Mouse (Mus musculus): ENCODE results near the gene Bloc1s4.
"Not testable (repeated sequence)": the region's sequence is repeated elsewhere in the genome, so short reads cannot be mapped to it uniquely, and the experiment has no call there.

The Bloc1s4 gene

DNA sequence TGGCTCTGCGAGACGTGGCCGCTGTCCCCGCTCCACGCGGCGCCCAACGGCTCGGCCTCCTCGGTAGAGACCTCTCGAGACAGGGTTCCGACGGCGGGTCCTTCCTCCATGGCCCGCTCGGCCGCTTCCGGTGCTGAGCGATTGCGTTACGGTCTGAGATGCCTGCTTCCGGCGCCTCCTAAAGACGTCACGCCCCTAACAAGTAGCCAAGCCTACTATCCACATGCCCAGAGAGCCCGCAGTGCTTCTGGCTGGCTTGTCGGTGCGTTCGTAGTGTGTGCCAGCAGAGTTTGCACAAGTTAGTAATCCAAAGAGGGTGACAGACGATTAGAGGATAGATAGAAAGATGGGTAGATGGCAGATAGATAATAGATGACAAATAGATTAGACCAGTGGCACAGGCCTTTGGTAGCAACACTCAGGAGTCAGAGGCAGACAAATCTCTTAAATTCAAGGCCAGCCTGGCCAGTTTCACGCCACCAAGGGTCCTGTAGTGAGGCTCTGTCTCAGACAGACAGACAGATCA lies at the start of gene Bloc1s4:
TSS of gene Bloc1s4 (minus strand) at position 115 of the 526 bp plus-strand sequence.
- in situ Hi-C loops (cut with MboI, MseI): loop anchor here (10.0 kb wide), 1 partner anchor 1914 kb away; no protein-coding TSS in a partner anchor

DNA sequence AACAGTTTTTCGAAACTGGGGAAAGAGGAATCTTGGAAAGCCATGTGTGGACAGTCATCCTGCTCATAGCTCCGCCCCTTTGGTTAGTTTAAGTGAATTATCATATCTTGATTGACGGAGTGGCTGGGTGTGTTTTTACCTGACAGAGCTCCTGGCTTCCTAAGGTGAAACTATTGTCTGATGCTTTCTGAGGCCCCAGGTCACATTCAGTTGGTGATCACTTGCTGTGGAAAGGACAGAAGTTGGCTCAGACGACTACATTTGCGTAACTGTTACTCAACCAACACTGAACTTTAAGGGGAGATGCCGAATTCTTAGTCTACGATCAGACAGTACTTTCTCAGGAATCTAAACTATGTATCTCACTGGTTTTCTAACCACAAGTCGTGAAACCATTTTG lies 48.8 kb upstream of the Bloc1s4 start:
- in situ Hi-C loops (cut with MboI, MseI): no loop called here

- in situ Hi-C loops (cut with MboI, MseI): not testable (repeated sequence)
Observed at GRCm38 (mm10) chr5:36796296-36797014, 48.0 kb upstream of the Bloc1s4 start, which contains the start of gene Mrfap1. Gene Mrfap1, minus strand, starts transcription at chr5:36796772.

- in situ Hi-C loops (cut with MboI, MseI): not testable (repeated sequence)
Observed at GRCm38 (mm10) chr5:36795647-36796295, 47.3 kb upstream of the Bloc1s4 start.

DNA sequence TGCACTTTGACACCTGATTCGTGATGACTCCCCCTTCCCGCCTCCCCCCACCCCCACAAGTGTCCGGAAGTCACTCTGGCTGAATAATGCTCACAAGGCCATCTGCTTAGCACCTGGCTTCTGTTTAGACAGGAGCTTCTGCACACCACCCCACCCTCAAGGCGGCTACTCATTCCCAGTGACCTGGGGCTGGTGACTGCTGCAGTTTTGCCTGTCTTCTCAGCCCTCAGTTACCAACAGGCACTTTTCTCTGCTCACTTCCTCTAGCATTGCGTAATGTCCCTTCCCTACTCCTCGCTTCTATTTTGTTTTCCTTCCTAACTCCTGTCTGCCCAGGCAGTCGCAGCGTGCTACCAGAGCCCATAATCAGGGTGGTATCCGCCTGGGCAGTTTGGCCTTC lies 43.4 kb upstream of the Bloc1s4 start:
- in situ Hi-C loops (cut with MboI, MseI): loop anchor here (5.0 kb wide), 1 partner anchor 35 kb away; no protein-coding TSS in a partner anchor

- in situ Hi-C loops (cut with MboI, MseI): no loop called here
Observed at GRCm38 (mm10) chr5:36786052-36786451, 37.6 kb upstream of the Bloc1s4 start.

- in situ Hi-C loops (cut with MboI, MseI): no loop called here
Observed at GRCm38 (mm10) chr5:36779512-36779911, 31.1 kb upstream of the Bloc1s4 start.

GRCm38 (mm10) chr5:36778901-36779300 lies 30.5 kb upstream of the Bloc1s4 start:
- in situ Hi-C loops (cut with MboI, MseI): no loop called here

GRCm38 (mm10) chr5:36777186-36777585 lies 28.7 kb upstream of the Bloc1s4 start:
- in situ Hi-C loops (cut with MboI, MseI): no loop called here

- in situ Hi-C loops (cut with MboI, MseI): no loop called here
Observed at GRCm38 (mm10) chr5:36776021-36776575, 27.6 kb upstream of the Bloc1s4 start.

- in situ Hi-C loops (cut with MboI, MseI): no loop called here
Observed at GRCm38 (mm10) chr5:36775317-36775716, 26.9 kb upstream of the Bloc1s4 start.

DNA sequence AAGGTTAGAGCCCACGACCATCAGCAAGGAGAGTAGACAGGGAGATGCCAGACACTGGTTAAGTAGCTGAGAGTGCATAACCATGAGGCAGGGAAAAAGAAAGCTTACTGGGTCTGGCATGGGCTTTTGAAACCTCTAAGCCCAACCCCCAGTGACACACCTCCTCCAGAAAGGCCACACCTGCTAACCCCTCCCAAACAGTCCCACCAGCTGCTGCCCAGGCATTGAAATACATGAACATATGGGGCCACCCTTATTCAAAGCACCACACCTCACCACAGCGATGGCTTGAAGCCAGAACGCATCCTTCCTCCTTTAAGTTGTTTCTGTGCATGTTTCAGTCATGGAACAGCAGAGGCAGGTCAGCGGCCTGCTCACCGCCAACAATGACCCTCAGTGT lies 24.1 kb upstream of the Bloc1s4 start:
- in situ Hi-C loops (cut with MboI, MseI): no loop called here

DNA sequence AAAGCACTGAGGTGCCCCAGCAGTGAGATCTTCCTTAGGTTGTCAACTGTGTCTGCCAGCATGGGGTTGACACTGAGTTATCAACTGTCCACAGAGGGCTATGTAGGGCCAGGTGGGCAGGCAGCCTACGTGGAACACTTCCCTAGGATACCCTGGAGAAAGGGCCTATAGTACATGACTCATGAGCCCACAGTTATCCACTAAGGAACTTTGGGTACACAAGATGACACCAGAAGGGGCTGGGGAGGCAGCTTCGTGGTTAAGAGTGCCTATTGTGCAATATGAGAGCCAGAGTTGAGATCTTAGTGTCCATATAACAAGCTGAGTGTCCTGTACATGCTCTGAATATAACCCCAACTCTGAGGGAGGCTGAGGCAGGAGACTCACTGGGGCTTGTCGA lies 21.2 kb upstream of the Bloc1s4 start:
- in situ Hi-C loops (cut with MboI, MseI): no loop called here

DNA sequence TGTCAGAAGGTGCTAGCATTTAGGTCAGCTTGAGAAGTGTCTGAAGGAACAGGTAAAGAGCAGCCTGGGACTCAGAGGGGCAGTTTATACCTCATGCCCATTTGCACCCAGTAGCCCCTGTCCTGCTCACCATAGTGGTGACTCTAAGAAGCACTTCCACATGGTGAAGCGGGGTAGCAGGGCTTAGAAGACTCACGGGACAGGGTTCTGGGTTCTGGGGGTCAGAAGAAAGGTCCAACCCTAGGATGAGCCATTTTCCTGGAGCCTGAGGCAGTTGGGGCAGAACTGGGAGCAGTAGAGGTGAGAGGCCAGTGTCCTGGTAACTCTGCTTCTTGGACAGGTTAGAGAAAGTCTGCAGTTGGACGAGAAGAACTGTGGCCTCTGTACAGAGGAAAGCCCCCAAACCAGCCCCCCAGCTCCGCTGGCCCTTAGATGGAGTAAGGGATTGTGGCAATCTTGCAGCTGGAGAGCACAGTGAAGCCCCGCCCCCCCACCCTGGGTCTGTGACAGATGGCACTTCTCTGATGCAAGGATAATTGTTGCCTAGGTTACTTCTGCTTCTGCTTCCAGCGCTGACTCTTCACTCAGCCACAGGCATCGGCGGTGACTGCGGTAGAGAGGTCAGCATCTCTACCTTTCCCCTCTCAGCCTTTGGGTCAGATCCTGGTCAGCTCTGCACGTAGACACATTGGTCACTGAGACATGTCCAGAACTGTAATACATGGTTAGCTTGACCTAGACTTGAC lies 18.7 kb upstream of the Bloc1s4 start:
- in situ Hi-C loops (cut with MboI, MseI): no loop called here

- in situ Hi-C loops (cut with MboI, MseI): loop anchor here (5.0 kb wide), 1 partner anchor 32 kb away; no protein-coding TSS in a partner anchor
Observed at GRCm38 (mm10) chr5:36759848-36760247, 11.4 kb upstream of the Bloc1s4 start.

DNA sequence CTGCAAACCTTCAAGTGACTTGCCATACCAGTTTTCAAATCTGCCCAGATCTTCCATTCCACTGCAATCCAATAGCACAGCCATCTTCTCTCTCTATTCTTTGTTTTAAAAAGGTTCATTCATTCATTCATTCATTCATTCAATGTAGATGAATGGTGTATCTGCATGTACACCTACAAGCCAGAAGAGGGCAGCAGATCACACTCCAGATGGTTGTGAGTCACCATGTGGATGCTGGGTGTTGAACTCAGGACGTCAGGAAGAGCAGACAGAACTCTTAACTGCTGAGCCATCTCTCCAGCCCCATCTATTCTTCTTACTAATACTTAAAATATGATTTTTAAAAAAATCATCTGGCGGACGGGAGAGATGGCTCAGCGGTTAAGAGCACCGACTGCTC lies 8.6 kb upstream of the Bloc1s4 start:
- in situ Hi-C loops (cut with MboI, MseI): loop anchor here (5.0 kb wide), 1 partner anchor 35 kb away; no protein-coding TSS in a partner anchor

DNA sequence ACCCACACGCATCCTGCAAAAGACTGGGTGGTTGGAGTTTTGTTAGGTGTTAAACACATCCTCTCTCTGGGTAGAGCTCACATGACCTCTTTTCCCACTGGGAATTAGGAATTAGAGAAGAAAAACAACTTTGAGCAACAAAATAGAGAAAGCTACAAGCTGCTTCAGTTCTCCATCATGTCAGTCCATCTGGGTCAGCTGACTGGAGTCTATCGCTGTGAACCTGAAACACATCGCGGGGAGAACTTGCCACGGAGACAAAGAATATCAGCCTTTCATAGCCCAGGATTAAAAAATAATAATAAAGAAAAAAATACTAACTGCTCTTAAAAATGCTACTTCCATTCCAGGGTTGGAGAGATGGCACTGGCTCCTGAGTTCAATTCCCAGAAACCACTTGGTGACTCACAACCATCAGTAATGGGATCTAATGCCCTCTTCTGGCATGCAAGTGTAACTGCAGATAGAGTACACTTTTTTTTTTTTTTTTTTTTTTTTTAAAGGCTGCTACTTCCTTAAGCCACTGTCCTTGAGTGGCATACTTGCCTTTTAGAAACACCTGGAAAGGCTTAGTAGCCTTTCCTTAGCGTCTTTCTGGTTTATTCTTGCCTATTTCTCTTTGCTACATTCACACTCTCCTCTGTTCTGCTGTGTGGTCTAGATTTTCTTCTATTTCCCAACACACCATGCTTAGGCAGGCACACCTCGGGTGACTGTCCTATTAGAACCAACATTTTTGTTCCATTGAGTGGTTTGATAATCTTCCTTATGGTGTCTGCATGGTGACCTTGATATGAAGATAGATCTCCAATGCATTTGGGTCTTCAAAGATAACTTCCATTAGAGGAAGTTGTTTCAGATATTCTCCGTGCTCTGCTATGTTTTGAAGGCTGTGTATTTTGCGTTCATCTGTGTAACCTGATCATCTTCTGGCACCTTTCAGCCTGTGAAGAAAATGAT lies 1.9 kb upstream of the Bloc1s4 start:
- in situ Hi-C loops (cut with MboI, MseI): no loop called here

DNA sequence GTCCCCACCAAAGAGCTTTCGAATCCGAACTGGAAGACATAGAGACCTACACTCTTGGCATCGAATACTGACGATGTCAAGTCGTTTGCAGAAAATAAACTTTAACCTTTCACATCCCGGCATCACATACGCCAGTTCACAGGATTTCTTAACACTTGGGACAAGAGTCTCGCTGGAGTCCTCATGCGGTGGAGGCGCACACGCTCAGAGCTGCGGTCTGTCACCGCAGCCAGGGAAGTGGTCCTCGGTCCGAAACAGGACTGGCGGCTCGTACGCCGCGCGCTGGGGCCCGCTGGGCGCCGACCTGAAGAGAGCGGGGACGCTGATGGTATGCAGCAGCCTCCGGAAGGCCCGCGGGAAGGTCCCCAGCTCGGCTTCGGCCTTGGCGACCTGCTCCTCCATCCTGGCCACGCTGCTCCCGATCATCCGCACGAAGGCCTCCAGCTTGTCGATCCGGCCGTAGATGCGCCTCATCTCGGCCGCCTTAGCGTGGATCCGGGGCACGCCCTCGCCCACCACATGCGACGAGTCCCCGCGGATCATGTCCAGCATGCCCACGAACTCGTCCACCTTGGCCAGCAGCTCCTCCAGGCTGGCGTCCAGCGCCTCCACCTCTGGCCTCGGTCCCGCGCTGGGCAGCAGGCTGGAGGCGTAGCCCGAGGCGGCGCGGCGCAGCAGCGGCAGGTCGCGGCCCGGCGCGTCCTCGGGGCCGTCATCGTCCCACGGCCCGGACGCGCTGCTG lies 485 bp downstream of the Bloc1s4 start:
- in situ Hi-C loops (cut with MboI, MseI): loop anchor here (10.0 kb wide), 1 partner anchor 1913 kb away; no protein-coding TSS in a partner anchor

- in situ Hi-C loops (cut with MboI, MseI): loop anchor here (10.0 kb wide), 1 partner anchor 1912 kb away; no protein-coding TSS in a partner anchor
Observed at GRCm38 (mm10) chr5:36747071-36747470, 1.4 kb downstream of the Bloc1s4 start.
